Mouse (Mus musculus) MEL (cell line): Measurements from ENCODE around the gene Itga9. TPM values are rescaled to one million over a fixed set of nuclear protein-coding genes. Genes with fewer than 3 reads are reported as not detected.

Source experiments
- DNase-seq: peaks from one replicate; pipeline ENCODE4 v3.0.0; 2011; ENCODE audit warnings: low read depth, low spot score
- H3K27ac ChIP-seq: 2 replicates; pipeline ENCODE4 v1.5.1; 2012; ENCODE audit warnings: low read depth, mild to moderate bottlenecking, control low read depth, low read length, moderate library complexity; ENCODE audit not compliant: control insufficient read depth
- H3K27me3 ChIP-seq, 2 experiments: fragments of 150-350 bp in 1 of 2; sonication (generic) in 1 of 2; 2 replicates each; pipeline ENCODE4 v1.6.1; 2012; ENCODE audit warnings: low read length in 2 of 2, mild to moderate bottlenecking in 2 of 2, improper control_type of control experiment in 1 of 2, moderate library complexity in 1 of 2; ENCODE audit not compliant: insufficient read depth in 2 of 2, control insufficient read depth in 1 of 2
- H3K36me3 ChIP-seq, 2 experiments: 2 replicates each; pipeline ENCODE4 v1.6.1; 2012 to 2014; ENCODE audit warnings: low read length in 2 of 2, improper control_type of control experiment in 1 of 2, inconsistent platforms in 1 of 2, mild to moderate bottlenecking in 1 of 2; ENCODE audit not compliant: insufficient read depth in 2 of 2, control insufficient read depth in 1 of 2
- H3K4me1 ChIP-seq, 2 experiments: fragments of 150-350 bp in 1 of 2; sonication (generic) in 1 of 2; 2 replicates each; pipeline ENCODE4 v1.6.1; 2012; ENCODE audit warnings: low read length in 2 of 2, improper control_type of control experiment in 1 of 2, mild to moderate bottlenecking in 1 of 2; ENCODE audit not compliant: insufficient read depth in 2 of 2, control insufficient read depth in 1 of 2
- H3K4me3 ChIP-seq, 2 experiments: fragments of 150-350 bp in 1 of 2; sonication (generic) in 1 of 2; 2 replicates each; pipeline ENCODE4 v1.5.1; 2012; ENCODE audit warnings: low read depth in 2 of 2, low read length in 2 of 2, mild to moderate bottlenecking in 2 of 2, moderate library complexity in 2 of 2, control low read depth in 1 of 2, improper control_type of control experiment in 1 of 2; ENCODE audit not compliant: control insufficient read depth in 1 of 2, insufficient read depth in 1 of 2
- H3K79me2 ChIP-seq: 2 replicates; pipeline ENCODE4 v1.6.1; 2012; ENCODE audit warnings: mild to moderate bottlenecking, low read length, moderate library complexity; ENCODE audit not compliant: control insufficient read depth, poor library complexity, insufficient read depth
- H3K9ac ChIP-seq: 2 replicates; pipeline ENCODE4 v1.6.1; 2012; ENCODE audit warnings: low read depth, mild to moderate bottlenecking, control low read depth, low read length, moderate library complexity; ENCODE audit not compliant: control insufficient read depth, poor library complexity, severe bottlenecking
- H3K9me3 ChIP-seq: fragments of 150-350 bp; sonication (generic); replicated peaks from 2 replicates; pipeline ENCODE4 v1.6.1; 2012; ENCODE audit warnings: mild to moderate bottlenecking, low read length, improper control_type of control experiment, moderate library complexity; ENCODE audit not compliant: insufficient read depth
- CHD1 ChIP-seq: IDR thresholded peaks from 2 replicates; pipeline ENCODE4 v1.6.1; 2012; ENCODE audit warnings: low read depth, mild to moderate bottlenecking, inconsistent platforms, low read length, improper control_type of control experiment
- CTCF ChIP-seq, 3 experiments: IDR thresholded peaks in 2 of 3; conservative IDR thresholded peaks in 1 of 3; 2 replicates each; pipeline ENCODE4 v1.5.1; 2011 to 2012; ENCODE audit warnings: low read length in 3 of 3, low read depth in 2 of 3, mild to moderate bottlenecking in 2 of 3, improper control_type of control experiment in 1 of 3, inconsistent platforms in 1 of 3, mixed read lengths in 1 of 3, moderate library complexity in 1 of 3; ENCODE audit not compliant: control insufficient read depth in 1 of 3, insufficient read depth in 1 of 3, poor library complexity in 1 of 3, severe bottlenecking in 1 of 3
- ELF1 ChIP-seq: IDR thresholded peaks from 2 replicates; pipeline ENCODE4 v1.6.1; 2014; ENCODE audit warnings: low read depth, mild to moderate bottlenecking, inconsistent platforms, low read length, improper control_type of control experiment, moderate library complexity
- JUND ChIP-seq: IDR thresholded peaks from 2 replicates; pipeline ENCODE4 v1.6.1; 2011; ENCODE audit warnings: low read depth, mild to moderate bottlenecking, improper control_type of control experiment, low read length
- MEF2A ChIP-seq: IDR thresholded peaks from 2 replicates; pipeline ENCODE4 v1.6.1; 2014; ENCODE audit warnings: low read depth, mild to moderate bottlenecking, inconsistent platforms, low read length, improper control_type of control experiment; ENCODE audit not compliant: poor library complexity, insufficient replicate concordance, severe bottlenecking; ENCODE audit errors: extremely low read depth
- MXI1 ChIP-seq: IDR thresholded peaks from 2 replicates; pipeline ENCODE4 v1.6.1; 2011; ENCODE audit warnings: mild to moderate bottlenecking, low read depth, low read length, improper control_type of control experiment
- MYC ChIP-seq: IDR thresholded peaks from 2 replicates; pipeline ENCODE4 v1.6.1; 2011; ENCODE audit warnings: low read depth, mild to moderate bottlenecking, low read length, improper control_type of control experiment, moderate library complexity
- POLR2A ChIP-seq, 2 experiments: IDR thresholded peaks; 2 replicates each; pipeline ENCODE4 v1.6.1; 2011 to 2012; ENCODE audit warnings: low read length in 2 of 2, mild to moderate bottlenecking in 2 of 2, control low read depth in 1 of 2, improper control_type of control experiment in 1 of 2, low read depth in 1 of 2, moderate library complexity in 1 of 2; ENCODE audit not compliant: control insufficient read depth in 1 of 2, insufficient read depth in 1 of 2, poor library complexity in 1 of 2
- RCOR1 ChIP-seq: IDR thresholded peaks from 2 replicates; pipeline ENCODE4 v1.6.1; 2012; ENCODE audit warnings: low read depth, mild to moderate bottlenecking, inconsistent platforms, low read length, improper control_type of control experiment
- SIN3A ChIP-seq: IDR thresholded peaks from 2 replicates; pipeline ENCODE4 v1.6.1; 2012; ENCODE audit warnings: low read length, improper control_type of control experiment, inconsistent platforms
- SMC3 ChIP-seq: IDR thresholded peaks from 2 replicates; pipeline ENCODE4 v1.6.1; 2011; ENCODE audit warnings: low read depth, low read length, improper control_type of control experiment
- TBP ChIP-seq: IDR thresholded peaks from 2 replicates; pipeline ENCODE4 v1.8.0; 2011; ENCODE audit warnings: low read depth, low read length, improper control_type of control experiment
- TCF12 ChIP-seq: IDR thresholded peaks from 2 replicates; pipeline ENCODE4 v1.6.1; 2014; ENCODE audit warnings: low read depth, mild to moderate bottlenecking, inconsistent platforms, low read length, improper control_type of control experiment, moderate library complexity
- UBTF ChIP-seq: IDR thresholded peaks from 2 replicates; pipeline ENCODE4 v1.6.1; 2012; ENCODE audit warnings: low read depth, mild to moderate bottlenecking, inconsistent platforms, low read length, improper control_type of control experiment, moderate library complexity, borderline replicate concordance; ENCODE audit not compliant: insufficient read depth
- USF1 ChIP-seq: IDR thresholded peaks from 2 replicates; pipeline ENCODE4 v1.6.1; 2014; ENCODE audit warnings: low read depth, mild to moderate bottlenecking, inconsistent platforms, low read length, improper control_type of control experiment, moderate library complexity
- USF2 ChIP-seq, 2 experiments: IDR thresholded peaks; 2 replicates each; pipeline ENCODE4 v1.6.1; 2011 to 2012; ENCODE audit warnings: improper control_type of control experiment in 2 of 2, low read length in 2 of 2, borderline replicate concordance in 1 of 2, inconsistent platforms in 1 of 2, low read depth in 1 of 2, mild to moderate bottlenecking in 1 of 2; ENCODE audit not compliant: insufficient read depth in 1 of 2
- polyA plus RNA-seq, 2 experiments: library from polyadenylated mRNA; stranded (reverse) in 1 of 2; unstranded in 1 of 2; fragments of >175 nt in 1 of 2; fragments of >200 nt in 1 of 2; gene quantifications; 2 replicates each; pipeline versions ENCODE4 v1.2.1 to v1.2.4; 2012; ENCODE audit warnings: low replicate concordance in 2 of 2, low read depth in 1 of 2; ENCODE audit not compliant: insufficient read length in 2 of 2, insufficient read depth in 1 of 2, missing spikeins in 1 of 2
- total RNA-seq: library from RNA; depleted of rRNA; stranded (reverse); fragments of 300-350 nt; gene quantifications from 2 replicates; pipeline ENCODE4 v1.2.3, GENCODE M21; 2012

Itga9 gene
- total and polyA plus RNA-seq, 3 experiments = 0.19 to 0.21 TPM; not detected in 1

- TF ChIP-seq POLR2A (IDR thresholded peaks at IDR 0.05; ENCODE audit: control insufficient read depth in 1 of 2, insufficient read depth in 1 of 2, low read depth in 1 of 2, low read length in 2 of 2, poor library complexity in 1 of 2) = no peak
- no peaks in the 10 kb centered on the region for H3K9me3 ChIP-seq
- DNase-seq = no peak
- H3K36me3 ChIP-seq = no peaks in the 10 kb centered on the region
- no peaks in the 10 kb centered on the region for H3K79me2 ChIP-seq
- no peaks in the 10 kb centered on the region for H3K4me1 ChIP-seq
- no peak overlapping the region for H3K27ac ChIP-seq
- no peaks in the 10 kb centered on the region; a peak in 1 of 4 replicates for H3K27me3 ChIP-seq
- H3K4me3 ChIP-seq = no peak overlapping the region
- H3K9ac ChIP-seq = no peak overlapping the region
These were observed 195.4 kb downstream of the Itga9 start for GRCm38 (mm10) chr9:118801910-118802287.

GRCm38 (mm10) chr9:118802380-118802779, 195.9 kb downstream of the Itga9 start:
- Histone ChIP-seq H3K9me3 (no peaks in the 10 kb centered on the region), H3K4me3 (no peak overlapping the region), H3K9ac (no peak overlapping the region), H3K36me3 (no peaks in the 10 kb centered on the region), H3K4me1 (no peaks in the 10 kb centered on the region), H3K27ac (no peak overlapping the region), H3K27me3 (no peaks in the 10 kb centered on the region; a peak in 1 of 4 replicates), H3K79me2 (no peaks in the 10 kb centered on the region)
- no peak for DNase-seq
- no peak for TF ChIP-seq CTCF (IDR thresholded peaks at IDR 0.05 in 2 of 3, conservative IDR thresholded peaks at IDR 0.05 in 1 of 3; ENCODE audit: control insufficient read depth in 1 of 3, insufficient read depth in 1 of 3, low read depth in 2 of 3, low read length in 3 of 3, poor library complexity in 1 of 3, severe bottlenecking in 1 of 3)

GRCm38 (mm10) chr9:118805740-118806139, 199.2 kb downstream of the Itga9 start:
- TF ChIP-seq ELF1 = no peak
- TF ChIP-seq TCF12 = no peak
- no peak for TF ChIP-seq UBTF
- TF ChIP-seq CHD1 = no peak
- no peak for TF ChIP-seq MYC
- TF ChIP-seq RCOR1 = no peak
- TF ChIP-seq USF2 (IDR thresholded peaks at IDR 0.05; ENCODE audit: borderline replicate concordance in 1 of 2, insufficient read depth in 1 of 2, low read depth in 1 of 2, low read length in 2 of 2) = no peak
- no peak for TF ChIP-seq MXI1
- TF ChIP-seq SIN3A = no peak
- no peak for TF ChIP-seq USF1
- no peak for TF ChIP-seq JUND
- no peak for TF ChIP-seq MEF2A
- no peak for TF ChIP-seq SMC3
- TF ChIP-seq TBP = no peak
- DNase-seq = no peak
- Histone ChIP-seq H3K4me3 (no peak overlapping the region), H3K27me3 (no peaks in the 10 kb centered on the region; a peak in 1 of 4 replicates), H3K9me3 (no peaks in the 10 kb centered on the region), H3K36me3 (no peaks in the 10 kb centered on the region), H3K4me1 (no peaks in the 10 kb centered on the region), H3K79me2 (no peaks in the 10 kb centered on the region), H3K9ac (no peak overlapping the region), H3K27ac (no peak overlapping the region)
